Mouse (Mus musculus): ENCODE results near the gene Spag6l. TPM values are rescaled to one million over a fixed set of nuclear protein-coding genes. Genes with fewer than 3 reads are reported as not detected.
"Not testable (repeated sequence)": the region's sequence is repeated elsewhere in the genome, so short reads cannot be mapped to it uniquely, and the experiment has no call there.

Spag6l gene
- polyA plus RNA-seq, 1 experiment from 2014 or later, result not detected

- WGBS (ENCODE audit: insufficient replicate concordance), result 50% methylated on average over 13 of the region's 13 CpGs
- H3K27ac ChIP-seq (ENCODE audit: low read length), result no peak overlapping the region; the same call in 1 of the 2 replicates
Observed at GRCm38 (mm10) chr16:16856731-16857476, 27.6 kb upstream of the Spag6l start.

GRCm38 (mm10) chr16:16856054-16856453 lies 26.8 kb upstream of the Spag6l start:
- not testable (repeated sequence) for H3K4me2 ChIP-seq (ENCODE audit: low read depth, low read length); H3K27ac ChIP-seq (ENCODE audit: low read length); H3K9ac ChIP-seq (ENCODE audit: low read depth, low read length); ATAC-seq (ENCODE audit: low read depth); H3K36me3 ChIP-seq (ENCODE audit: control insufficient read depth, insufficient read depth); H3K27me3 ChIP-seq (ENCODE audit: control insufficient read depth, insufficient read depth, low read depth, low read length); H3K9me3 ChIP-seq (replicated peaks; ENCODE audit: control insufficient read depth, low read length); H3K4me1 ChIP-seq (ENCODE audit: control insufficient read depth, low read depth, low read length); H3K4me3 ChIP-seq (ENCODE audit: low read depth, low read length)
- WGBS (ENCODE audit: insufficient replicate concordance), result 74% methylated on average over 9 of the region's 9 CpGs

More at GRCm38 (mm10) chr16:16856731-16857476, 27.6 kb upstream of the Spag6l start:
- no peak overlapping the region for H3K4me2 ChIP-seq (ENCODE audit: low read depth, low read length)
- no peaks in the 10 kb centered on the region for H3K27me3 ChIP-seq (ENCODE audit: control insufficient read depth, insufficient read depth, low read depth, low read length)
- no peaks in the 10 kb centered on the region for H3K9me3 ChIP-seq (replicated peaks; ENCODE audit: control insufficient read depth, low read length)
- no peaks in the 10 kb centered on the region for H3K4me1 ChIP-seq (ENCODE audit: control insufficient read depth, low read depth, low read length)
- no peak for ATAC-seq (ENCODE audit: low read depth)
- no peaks in the 10 kb centered on the region for H3K36me3 ChIP-seq (ENCODE audit: control insufficient read depth, insufficient read depth)
- no peak overlapping the region for H3K9ac ChIP-seq (ENCODE audit: low read depth, low read length)
- no peak overlapping the region for H3K4me3 ChIP-seq (ENCODE audit: low read depth, low read length)

DNA sequence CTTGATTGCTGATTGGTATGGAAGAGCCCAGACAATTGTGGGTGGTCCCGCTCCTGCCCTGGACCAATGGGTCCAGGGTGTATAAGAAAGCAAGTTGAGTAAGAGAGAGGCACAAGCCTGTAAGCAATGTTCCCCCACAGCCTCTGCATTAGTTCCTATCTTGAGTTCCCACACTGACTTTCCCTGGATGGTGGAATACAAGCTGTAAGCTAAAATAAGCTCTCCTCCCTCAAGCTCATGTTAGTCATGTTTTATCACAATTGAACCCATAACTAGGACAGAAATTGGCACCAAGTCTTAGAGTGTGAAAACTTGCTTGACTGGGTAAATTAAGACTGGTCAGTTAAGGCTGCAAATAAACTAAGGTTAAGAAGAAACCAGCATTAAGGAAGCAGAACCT lies 26.3 kb upstream of the Spag6l start:
- Histone ChIP-seq H3K4me1 (ENCODE audit: control insufficient read depth, low read depth, low read length) (no peaks in the 10 kb centered on the region), H3K9me3 (replicated peaks; ENCODE audit: control insufficient read depth, low read length) (no peaks in the 10 kb centered on the region), H3K27ac (ENCODE audit: low read length) (no peak overlapping the region), H3K27me3 (ENCODE audit: control insufficient read depth, insufficient read depth, low read depth, low read length) (no peaks in the 10 kb centered on the region), H3K36me3 (ENCODE audit: control insufficient read depth, insufficient read depth) (no peaks in the 10 kb centered on the region), H3K4me2 (ENCODE audit: low read depth, low read length) (no peak overlapping the region), H3K9ac (ENCODE audit: low read depth, low read length) (no peak overlapping the region), H3K4me3 (ENCODE audit: low read depth, low read length) (no peak overlapping the region)
- 67% methylated on average over 1 of the region's 1 CpGs for WGBS (ENCODE audit: insufficient replicate concordance)
- ATAC-seq (ENCODE audit: low read depth), result no peak

GRCm38 (mm10) chr16:16854836-16855235 lies 25.6 kb upstream of the Spag6l start:
- WGBS (ENCODE audit: insufficient replicate concordance), result 11% methylated on average over 6 of the region's 6 CpGs
- no peaks in the 10 kb centered on the region for H3K9me3 ChIP-seq (replicated peaks; ENCODE audit: control insufficient read depth, low read length)
- H3K9ac ChIP-seq (ENCODE audit: low read depth, low read length), result no peak overlapping the region
- no peak overlapping the region for H3K27ac ChIP-seq (ENCODE audit: low read length)
- no peak overlapping the region for H3K4me2 ChIP-seq (ENCODE audit: low read depth, low read length)
- ATAC-seq (ENCODE audit: low read depth), result no peak
- H3K4me1 ChIP-seq (ENCODE audit: control insufficient read depth, low read depth, low read length), result no peaks in the 10 kb centered on the region
- no peak overlapping the region for H3K4me3 ChIP-seq (ENCODE audit: low read depth, low read length)
- H3K36me3 ChIP-seq (ENCODE audit: control insufficient read depth, insufficient read depth), result no peaks in the 10 kb centered on the region
- no peaks in the 10 kb centered on the region for H3K27me3 ChIP-seq (ENCODE audit: control insufficient read depth, insufficient read depth, low read depth, low read length)

DNA sequence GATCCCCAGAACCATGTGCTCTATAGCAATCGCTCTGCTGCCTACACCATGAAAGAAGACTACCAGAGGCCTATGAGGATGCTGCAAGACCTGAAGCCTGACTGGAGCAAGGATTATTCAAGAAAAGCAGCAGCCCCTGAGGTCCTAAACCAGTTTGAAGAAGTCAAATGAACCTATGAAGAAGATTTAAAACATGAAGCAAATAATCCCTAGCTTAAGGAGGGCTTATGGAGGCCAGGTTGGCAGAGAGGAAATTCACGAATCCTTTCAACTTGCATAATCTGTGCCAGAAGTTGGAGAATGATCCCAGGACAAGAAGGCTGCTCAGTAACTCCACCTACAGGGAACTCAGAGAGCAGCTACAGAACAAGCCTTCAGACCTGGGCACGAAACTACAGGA lies 23.2 kb upstream of the Spag6l start:
- H3K9ac ChIP-seq (ENCODE audit: low read depth, low read length), result no peak overlapping the region
- no peaks in the 10 kb centered on the region for H3K36me3 ChIP-seq (ENCODE audit: control insufficient read depth, insufficient read depth)
- H3K4me3 ChIP-seq (ENCODE audit: low read depth, low read length), result no peak overlapping the region
- 60% methylated on average over 3 of the region's 3 CpGs for WGBS (ENCODE audit: insufficient replicate concordance)
- H3K4me2 ChIP-seq (ENCODE audit: low read depth, low read length), result no peak overlapping the region
- H3K9me3 ChIP-seq (replicated peaks; ENCODE audit: control insufficient read depth, low read length), result no peaks in the 10 kb centered on the region
- no peaks in the 10 kb centered on the region for H3K27me3 ChIP-seq (ENCODE audit: control insufficient read depth, insufficient read depth, low read depth, low read length)
- H3K27ac ChIP-seq (ENCODE audit: low read length), result no peak overlapping the region
- ATAC-seq (ENCODE audit: low read depth), result no peak
- no peaks in the 10 kb centered on the region for H3K4me1 ChIP-seq (ENCODE audit: control insufficient read depth, low read depth, low read length)

- Histone ChIP-seq H3K9me3 (replicated peaks; ENCODE audit: control insufficient read depth, low read length) (no peaks in the 10 kb centered on the region), H3K27me3 (ENCODE audit: control insufficient read depth, insufficient read depth, low read depth, low read length) (no peaks in the 10 kb centered on the region), H3K4me1 (ENCODE audit: control insufficient read depth, low read depth, low read length) (no peaks in the 10 kb centered on the region), H3K4me3 (ENCODE audit: low read depth, low read length) (no peak overlapping the region), H3K27ac (ENCODE audit: low read length) (no peak overlapping the region), H3K36me3 (ENCODE audit: control insufficient read depth, insufficient read depth) (no peaks in the 10 kb centered on the region), H3K9ac (ENCODE audit: low read depth, low read length) (no peak overlapping the region), H3K4me2 (ENCODE audit: low read depth, low read length) (no peak overlapping the region)
- ATAC-seq (ENCODE audit: low read depth), result no peak
Observed at GRCm38 (mm10) chr16:16849196-16849595, 19.9 kb upstream of the Spag6l start.

DNA sequence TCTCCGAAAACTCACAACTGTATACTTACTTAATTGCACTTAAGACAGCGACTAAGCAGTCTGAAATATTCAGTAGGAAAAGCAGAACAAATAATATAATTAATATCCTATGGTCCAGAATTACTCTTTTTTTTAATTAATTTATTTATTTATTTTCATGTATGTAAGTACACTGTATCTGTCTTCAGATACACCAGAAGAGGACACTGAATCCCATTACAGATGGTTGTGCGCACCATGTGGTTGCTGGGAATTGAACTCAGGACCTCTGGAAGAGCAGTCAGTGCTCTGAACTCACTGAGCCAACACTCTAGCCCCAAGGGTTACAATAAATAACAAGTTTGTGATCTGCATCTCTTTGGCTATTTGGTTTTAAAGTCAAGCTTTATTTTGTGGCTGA lies 415 bp upstream of the Spag6l start:
- Histone ChIP-seq H3K36me3 (ENCODE audit: control insufficient read depth, insufficient read depth) (no peaks in the 10 kb centered on the region), H3K27me3 (ENCODE audit: control insufficient read depth, insufficient read depth, low read depth, low read length) (no peaks in the 10 kb centered on the region), H3K27ac (ENCODE audit: low read length) (no peak overlapping the region), H3K4me3 (ENCODE audit: low read depth, low read length) (no peak overlapping the region), H3K4me1 (ENCODE audit: control insufficient read depth, low read depth, low read length) (peaks cover 7% of the 10 kb centered on the region), H3K9me3 (replicated peaks; ENCODE audit: control insufficient read depth, low read length) (no peaks in the 10 kb centered on the region), H3K9ac (ENCODE audit: low read depth, low read length) (no peak overlapping the region), H3K4me2 (ENCODE audit: low read depth, low read length) (no peak overlapping the region)
- ATAC-seq (ENCODE audit: low read depth), result no peak
- WGBS (ENCODE audit: insufficient replicate concordance), result 70% methylated on average over 3 of the region's 3 CpGs

- Histone ChIP-seq H3K27ac (ENCODE audit: low read length) (no peak overlapping the region), H3K4me3 (ENCODE audit: low read depth, low read length) (no peak overlapping the region), H3K4me1 (ENCODE audit: control insufficient read depth, low read depth, low read length) (peaks cover 7% of the 10 kb centered on the region), H3K4me2 (ENCODE audit: low read depth, low read length) (no peak overlapping the region), H3K27me3 (ENCODE audit: control insufficient read depth, insufficient read depth, low read depth, low read length) (no peaks in the 10 kb centered on the region), H3K9ac (ENCODE audit: low read depth, low read length) (no peak overlapping the region), H3K9me3 (replicated peaks; ENCODE audit: control insufficient read depth, low read length) (no peaks in the 10 kb centered on the region), H3K36me3 (ENCODE audit: control insufficient read depth, insufficient read depth) (no peaks in the 10 kb centered on the region)
- ATAC-seq (ENCODE audit: low read depth), result no peak
- 75% methylated on average over 2 of the region's 2 CpGs for WGBS (ENCODE audit: insufficient replicate concordance)
Observed at GRCm38 (mm10) chr16:16826223-16826622, 3.0 kb downstream of the Spag6l start.

GRCm38 (mm10) chr16:16825476-16825875 lies 3.8 kb downstream of the Spag6l start:
- no peaks in the 10 kb centered on the region for H3K27me3 ChIP-seq (ENCODE audit: control insufficient read depth, insufficient read depth, low read depth, low read length)
- H3K9me3 ChIP-seq (replicated peaks; ENCODE audit: control insufficient read depth, low read length), result no peaks in the 10 kb centered on the region
- H3K4me3 ChIP-seq (ENCODE audit: low read depth, low read length), result no peak overlapping the region
- peaks cover 7% of the 10 kb centered on the region for H3K4me1 ChIP-seq (ENCODE audit: control insufficient read depth, low read depth, low read length)
- H3K36me3 ChIP-seq (ENCODE audit: control insufficient read depth, insufficient read depth), result no peaks in the 10 kb centered on the region
- no peak overlapping the region for H3K27ac ChIP-seq (ENCODE audit: low read length)
- WGBS (ENCODE audit: insufficient replicate concordance), result 50% methylated on average over 5 of the region's 5 CpGs
- no peak overlapping the region for H3K9ac ChIP-seq (ENCODE audit: low read depth, low read length)
- no peak for ATAC-seq (ENCODE audit: low read depth)
- no peak overlapping the region for H3K4me2 ChIP-seq (ENCODE audit: low read depth, low read length)
